Mouse (Mus musculus) gastrocnemius, postnatal 4 days (tissue): ENCODE data around the gene Stab1. TPM values are rescaled to one million over a fixed set of nuclear protein-coding genes. Genes with fewer than 3 reads are reported as not detected.

Experiments
- total RNA-seq, 2 experiments: library from RNA; stranded (reverse); gene quantifications; 2 replicates each; pipeline ENCODE4 v1.2.3; 2021

Stab1 gene
- total RNA-seq, 2 experiments from 2014 or later: 89.8 to 101 TPM

Other genes with a start within 250 kb of the Stab1 start
- gene Itih3, start 244.9 kb downstream of the Stab1 start, total RNA-seq: 1 to 10 TPM; 1.3 to 4.9 TPM
- 1 to 10 TPM in 1 of 2 experiments, under 1 TPM in 1; 0.22 to 1.1 TPM for gene Itih1, start 225.4 kb downstream of the Stab1 start, total RNA-seq
- gene Nek4, start 217.3 kb downstream of the Stab1 start, total RNA-seq: 1 to 10 TPM; 5.6 to 6.4 TPM
- 10 to 100 TPM; 34.1 to 38.6 TPM for gene Glt8d1, start 167.2 kb downstream of the Stab1 start, total RNA-seq
- gene Spcs1, start 167.0 kb downstream of the Stab1 start, total RNA-seq: 100 to 1,000 TPM; 167 to 184 TPM
- 10 to 100 TPM; 94.3 to 94.4 TPM for gene Pbrm1, start 149.5 kb downstream of the Stab1 start, total RNA-seq
- 10 to 100 TPM; 46.4 to 60.3 TPM for gene Gnl3, start 149.5 kb downstream of the Stab1 start, total RNA-seq
- 10 to 100 TPM; 44.1 to 49.5 TPM for gene Smim4, start 39.7 kb downstream of the Stab1 start, total RNA-seq
- gene Nt5dc2, start 37.6 kb downstream of the Stab1 start, total RNA-seq: 10 to 100 TPM; 33.9 to 35.4 TPM
- gene Tnnc1, start 39.7 kb upstream of the Stab1 start, total RNA-seq: 100 to 1,000 TPM; 337 to 379 TPM
- gene Nisch, start 48.3 kb upstream of the Stab1 start, total RNA-seq: 100 to 1,000 TPM; 258 to 277 TPM
- 10 to 100 TPM; 11.5 to 11.6 TPM for gene Sema3g, start 49.2 kb upstream of the Stab1 start, total RNA-seq
- gene Phf7, start 82.7 kb upstream of the Stab1 start, total RNA-seq: 1 to 10 TPM; 7.3 to 9.4 TPM
- 10 to 100 TPM; 49.3 to 53.2 TPM for gene Bap1, start 82.8 kb upstream of the Stab1 start, total RNA-seq
- under 1 TPM; 0.70 to 0.81 TPM for gene Dnah1, start 155.3 kb upstream of the Stab1 start, total RNA-seq
- 10 to 100 TPM; 31.9 to 37.1 TPM for gene Capn7, start 168.0 kb upstream of the Stab1 start, total RNA-seq